Mouse (Mus musculus): ENCODE data around the gene Zfp692.

Zfp692 gene

DNA sequence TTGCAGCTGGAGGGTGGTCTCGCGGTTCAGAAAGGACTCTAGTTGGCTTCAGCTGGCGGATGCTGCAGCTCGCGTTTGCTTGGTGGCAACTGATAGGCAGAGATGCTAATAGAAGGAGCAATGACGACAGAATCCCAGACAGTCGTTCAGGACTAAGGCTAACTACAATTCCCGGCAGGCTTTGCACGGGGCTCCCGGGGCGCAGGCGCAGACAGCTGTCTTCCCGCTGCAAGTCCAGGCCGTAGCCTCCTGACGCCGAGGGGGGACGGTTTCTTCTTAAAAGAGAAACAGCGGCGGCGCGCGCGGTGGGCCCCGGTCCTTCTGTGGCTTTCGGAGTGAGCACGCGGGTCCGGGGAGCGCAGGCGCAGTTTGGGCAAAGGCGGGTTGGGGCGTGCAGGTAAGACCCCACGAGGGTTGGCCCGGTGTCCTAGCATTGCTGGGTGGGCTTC, at the start of gene Zfp692:
TSS of gene Zfp692 (plus strand) at position 210 of the 449 bp plus-strand sequence.
- DNase-seq, result peak; percentile 96

DNA sequence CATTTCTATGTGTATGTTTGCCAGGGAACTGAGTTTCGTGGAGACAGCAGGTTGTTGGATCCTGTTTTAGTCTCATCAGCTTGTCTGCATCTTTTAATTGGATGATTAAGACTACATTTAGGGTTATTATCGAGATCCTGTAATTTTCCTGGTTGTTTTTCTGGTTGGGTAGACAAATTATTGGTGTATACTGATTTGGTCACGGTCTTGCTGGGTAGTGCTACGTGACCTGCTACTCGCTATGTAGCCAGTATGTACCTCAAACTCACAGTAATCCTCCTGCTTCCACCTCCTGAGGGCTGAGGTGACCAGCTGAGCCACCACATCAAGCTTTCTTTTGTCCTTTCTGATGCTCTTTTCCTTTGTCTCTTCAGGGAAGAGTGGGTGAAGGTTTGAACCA, 49.1 kb upstream of the Zfp692 start:
- DNase-seq, result no peak

DNA sequence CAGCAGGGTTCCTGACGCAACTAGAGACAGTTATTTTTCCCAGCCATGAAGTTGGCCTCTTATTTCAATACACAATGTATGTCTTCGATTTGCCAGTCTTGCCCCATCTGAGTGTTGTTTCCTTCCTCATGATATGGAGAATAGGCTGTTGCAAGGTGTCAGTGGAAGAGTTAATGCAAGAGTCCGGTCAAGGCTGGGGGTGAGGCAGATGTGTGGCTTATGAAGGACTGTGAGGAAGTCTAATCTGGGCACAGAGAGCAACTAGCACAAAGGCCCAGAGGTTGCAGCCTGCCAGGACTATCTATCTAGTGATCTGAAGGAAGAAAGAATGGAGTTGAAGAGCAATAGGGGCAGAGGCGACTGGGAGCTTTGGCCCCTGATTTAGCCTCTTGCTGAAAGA, 46.7 kb upstream of the Zfp692 start:
- DNase-seq, result no peak

DNA sequence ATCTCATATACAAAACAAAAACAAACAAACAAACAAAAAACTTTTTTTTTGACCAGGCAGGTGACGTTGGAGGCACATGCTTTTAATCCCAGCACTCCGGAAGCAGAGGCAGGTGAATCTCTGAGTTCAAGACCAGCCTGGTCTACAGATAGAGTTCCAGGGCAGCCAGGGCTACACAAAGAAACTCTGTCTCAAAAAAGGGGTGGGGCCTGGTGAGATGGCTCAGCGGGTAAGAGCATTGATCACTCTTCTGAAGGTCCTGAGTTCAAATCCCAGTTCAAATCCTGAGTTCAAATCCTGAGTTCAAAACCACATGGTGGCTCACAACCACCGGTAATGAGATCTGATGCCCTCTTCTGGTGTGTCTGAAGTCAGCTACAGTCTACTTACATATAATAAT, 45.0 kb upstream of the Zfp692 start:
- no peak for DNase-seq

DNA sequence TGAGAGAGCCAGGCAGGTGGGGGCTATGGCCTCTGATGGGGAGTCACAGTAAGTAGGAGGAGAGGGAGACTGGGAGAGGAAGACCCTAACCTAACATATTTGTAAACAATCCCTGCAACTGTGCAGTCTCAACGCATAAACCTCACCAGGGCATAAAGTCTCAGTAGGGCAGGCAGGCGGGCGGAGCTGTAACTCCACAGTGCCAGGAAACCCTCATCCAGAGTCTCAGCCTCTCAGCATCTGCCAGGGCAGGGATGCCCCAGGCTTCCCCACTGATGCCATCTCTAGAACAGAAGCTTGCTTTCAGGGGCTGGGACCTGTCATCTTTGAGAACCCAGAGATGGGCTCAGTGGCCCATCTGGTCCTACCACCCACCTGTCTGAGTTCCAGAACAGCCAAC, 44.5 kb upstream of the Zfp692 start:
- DNase-seq, result no peak

DNA sequence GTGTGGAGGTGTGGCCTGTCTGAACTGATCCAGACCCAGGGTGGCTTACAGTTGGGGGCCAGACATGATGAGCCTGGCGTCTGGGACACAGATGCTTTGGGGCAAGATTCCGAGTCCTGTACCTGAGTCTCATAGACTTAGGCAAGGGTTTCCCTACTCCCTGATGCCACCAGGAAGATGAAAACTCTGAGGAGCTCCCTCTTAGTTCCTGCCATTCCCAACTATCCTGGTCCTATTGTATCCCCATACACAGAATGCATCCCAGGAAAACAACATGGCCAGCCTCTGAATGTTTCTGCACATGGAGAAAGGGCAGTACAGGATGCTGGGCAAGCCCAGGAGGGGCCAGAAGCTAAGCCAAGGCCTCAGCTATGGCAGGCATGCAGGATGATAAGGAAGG, 43.4 kb upstream of the Zfp692 start:
- no peak for DNase-seq

DNA sequence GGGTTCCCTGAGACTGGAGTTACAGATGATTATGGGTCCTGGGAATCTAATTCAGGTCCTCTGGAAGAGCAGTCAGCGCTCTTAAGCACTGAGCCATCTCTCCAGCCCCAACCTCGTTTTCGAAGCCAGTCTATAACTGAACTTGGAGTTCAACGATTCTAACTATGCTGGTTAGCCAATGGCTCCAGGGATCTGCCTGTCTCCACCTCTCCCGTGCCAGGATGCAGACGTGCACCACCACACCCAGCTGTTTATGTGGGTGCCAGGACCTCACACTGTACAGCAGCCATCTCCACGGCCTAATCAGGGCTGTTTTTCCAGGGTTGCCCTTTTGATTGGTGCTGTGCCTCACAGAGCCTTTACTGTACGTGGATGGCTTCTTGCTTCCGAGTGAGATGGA, 42.3 kb upstream of the Zfp692 start:
- no peak for DNase-seq

DNA sequence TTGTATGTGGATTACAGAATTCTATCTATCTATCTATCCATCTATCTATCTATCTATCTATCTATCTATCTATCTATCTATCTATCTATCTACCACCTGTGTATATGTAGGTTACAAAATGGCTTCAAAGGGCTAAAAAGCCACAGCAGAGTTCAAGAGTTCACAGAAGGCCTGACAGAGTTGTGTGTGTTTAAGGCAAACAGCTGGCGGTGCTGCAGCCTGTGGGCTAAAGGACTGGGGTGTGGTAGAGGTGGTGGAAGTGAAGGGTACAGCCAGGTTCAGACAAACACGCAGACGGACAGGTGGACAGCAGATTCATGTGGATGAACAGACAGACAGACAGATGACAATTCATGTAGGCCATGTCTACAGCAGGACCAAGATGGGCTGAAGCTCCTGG, 38.6 kb upstream of the Zfp692 start:
- DNase-seq, result no peak

DNA sequence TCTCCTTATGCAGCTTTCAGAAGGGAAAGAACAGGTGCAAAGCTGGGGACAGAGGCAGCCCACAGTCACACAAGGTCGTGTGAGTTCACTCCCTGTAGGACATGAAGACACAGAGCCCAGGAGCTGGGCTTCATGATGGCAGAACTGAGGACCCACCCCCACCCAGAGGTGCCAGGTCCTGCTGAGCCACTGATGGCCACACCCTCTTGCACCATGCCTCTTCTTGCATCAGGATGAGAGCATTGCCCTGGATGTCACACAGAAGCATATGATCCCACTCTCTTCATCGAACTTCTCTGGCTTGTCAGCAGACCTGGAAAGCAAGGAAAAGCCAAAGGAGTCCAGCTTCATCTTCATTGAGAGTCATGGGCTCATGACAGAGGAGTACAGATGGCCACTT, 32.3 kb upstream of the Zfp692 start, which contains the start of gene 4930438A08Rik:
TSS of gene 4930438A08Rik (plus strand) at position 228 of the 400 bp plus-strand sequence.
- no peak for DNase-seq

DNA sequence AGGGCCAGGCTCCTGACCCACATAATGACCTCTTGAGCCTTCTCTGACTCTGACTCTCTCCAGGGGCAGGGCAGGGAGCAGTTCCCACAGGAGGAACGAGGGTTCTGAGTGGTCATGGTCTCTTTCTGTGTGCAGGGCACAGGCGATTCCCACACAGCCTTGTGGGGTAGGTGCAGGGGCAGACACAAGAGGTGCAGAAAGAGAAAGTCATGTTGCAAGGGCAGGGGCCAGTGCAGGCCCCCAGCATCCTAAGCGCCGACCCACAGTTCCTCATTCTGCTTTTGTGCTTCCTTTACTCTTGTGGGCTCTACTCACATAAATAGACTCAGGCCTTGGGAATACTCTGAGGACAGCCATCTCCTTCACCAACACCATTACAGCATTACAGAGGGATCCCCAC, 31.1 kb upstream of the Zfp692 start:
- DNase-seq, result no peak

DNA sequence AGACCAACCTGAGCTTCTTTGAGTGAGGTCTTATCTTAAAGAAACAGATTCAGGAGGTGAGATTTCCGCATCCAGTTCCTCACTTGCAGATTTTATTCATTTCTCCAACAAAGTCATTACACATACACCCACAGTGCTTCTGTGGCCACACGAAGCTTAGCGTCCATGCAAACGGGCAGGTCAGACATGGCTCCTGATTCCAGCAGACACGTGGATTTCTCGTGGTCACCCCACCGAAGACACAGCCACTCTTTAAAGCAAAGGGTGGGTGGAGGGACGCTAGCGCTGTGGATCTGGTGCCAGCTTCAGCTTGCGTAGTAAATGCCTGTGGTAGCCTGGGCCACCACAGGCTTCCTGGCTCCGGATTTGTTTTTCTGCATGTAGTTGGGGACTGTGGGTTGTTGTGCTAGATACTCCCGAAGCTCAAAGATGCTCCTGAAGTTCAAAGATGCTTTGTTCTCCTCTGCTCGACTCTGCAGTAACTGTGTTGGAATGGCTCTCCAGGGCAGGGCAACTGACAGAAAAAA, 24.8 kb upstream of the Zfp692 start:
- DNase-seq, result no peak

DNA sequence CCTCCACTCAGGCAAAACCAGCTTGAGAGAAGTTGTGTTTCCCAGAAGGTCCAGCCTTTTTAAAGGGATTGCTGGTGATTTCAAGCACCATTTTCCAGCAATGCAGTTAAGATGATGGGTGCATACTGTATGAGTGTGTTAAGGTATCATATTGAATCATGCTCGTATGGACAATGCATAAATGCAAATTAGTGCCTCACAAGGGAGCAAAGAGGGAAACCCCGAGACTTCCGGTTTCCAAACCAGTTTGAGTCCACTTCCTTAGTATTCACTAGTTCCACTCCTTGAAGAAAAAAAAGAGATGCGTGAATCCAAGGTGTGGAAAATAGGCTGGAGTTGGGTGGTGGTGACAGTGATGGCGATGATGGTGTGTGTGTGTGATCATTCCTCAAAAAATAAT, 24.4 kb upstream of the Zfp692 start:
- no peak for DNase-seq

DNA sequence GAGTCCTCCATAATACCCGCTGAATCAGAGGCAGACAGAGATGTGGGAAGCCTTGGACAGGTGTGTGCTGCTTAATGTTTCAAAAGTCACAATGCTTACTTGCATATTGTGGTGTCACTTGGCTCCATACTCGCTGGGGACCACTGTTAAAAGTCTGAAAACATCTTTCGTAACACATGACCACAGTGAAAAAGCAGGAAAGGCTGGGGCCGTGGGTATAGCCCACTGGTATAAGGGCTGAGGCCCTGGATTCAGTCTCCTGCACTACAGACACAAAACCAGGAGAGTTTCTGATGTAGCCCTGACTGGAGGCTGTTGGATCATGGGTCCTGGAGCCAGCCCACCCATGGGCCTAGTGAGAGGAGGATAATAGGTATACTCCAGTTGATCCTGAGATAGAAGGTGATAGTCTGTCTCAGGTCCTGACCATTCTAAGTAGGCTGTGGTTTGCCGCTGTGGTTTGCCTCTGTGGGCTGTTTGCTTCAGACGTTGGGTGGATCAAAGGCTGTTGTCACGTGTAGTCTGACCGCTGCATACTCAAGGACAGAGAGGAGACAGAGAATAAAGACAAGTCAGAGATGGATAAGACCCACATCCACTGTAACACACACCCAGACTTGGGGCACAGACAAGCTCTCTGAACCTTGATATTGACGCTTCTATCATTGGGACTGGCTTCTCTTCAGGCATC, 16.7 kb upstream of the Zfp692 start:
- DNase-seq, result no peak

DNA sequence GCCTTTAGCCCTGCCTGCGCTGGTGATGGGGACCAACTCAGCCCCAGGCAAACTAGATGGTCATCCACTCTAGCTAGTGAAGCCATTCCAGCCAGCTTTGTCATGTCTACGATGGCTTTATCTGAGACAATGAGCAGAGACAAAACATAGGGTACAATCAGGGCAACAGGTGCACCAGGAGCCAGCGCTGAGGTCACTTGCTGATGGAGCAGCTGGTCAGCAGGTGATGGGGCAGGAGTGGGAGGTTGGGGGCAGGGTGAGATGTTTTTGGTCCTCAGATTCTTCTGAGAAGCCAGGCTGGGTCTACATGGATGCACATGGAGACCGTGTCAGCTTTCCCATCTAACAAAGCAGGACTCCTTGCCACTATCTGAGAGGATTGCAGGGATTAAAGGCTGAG, 16.1 kb upstream of the Zfp692 start:
- DNase-seq, result no peak

DNA sequence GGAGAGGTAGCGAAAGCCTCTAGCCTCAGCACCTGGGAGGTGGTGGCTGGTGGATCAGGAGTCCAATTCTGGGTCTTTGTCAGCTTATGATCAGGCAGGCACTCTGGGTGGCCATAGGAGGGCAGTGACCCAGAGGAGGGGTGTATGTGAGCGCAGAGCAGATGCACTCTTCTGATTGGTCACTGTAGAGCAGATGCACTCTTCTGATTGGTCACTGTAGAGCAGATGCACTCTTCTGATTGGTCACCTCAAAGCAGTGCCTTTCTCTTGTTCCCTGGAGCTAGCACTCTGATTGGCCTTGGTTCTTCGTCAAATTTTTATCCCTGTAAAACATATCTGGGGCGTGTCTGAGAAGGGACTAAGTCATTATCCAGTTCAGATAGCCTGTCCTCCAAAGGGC, 14.1 kb upstream of the Zfp692 start:
- DNase-seq, result no peak

DNA sequence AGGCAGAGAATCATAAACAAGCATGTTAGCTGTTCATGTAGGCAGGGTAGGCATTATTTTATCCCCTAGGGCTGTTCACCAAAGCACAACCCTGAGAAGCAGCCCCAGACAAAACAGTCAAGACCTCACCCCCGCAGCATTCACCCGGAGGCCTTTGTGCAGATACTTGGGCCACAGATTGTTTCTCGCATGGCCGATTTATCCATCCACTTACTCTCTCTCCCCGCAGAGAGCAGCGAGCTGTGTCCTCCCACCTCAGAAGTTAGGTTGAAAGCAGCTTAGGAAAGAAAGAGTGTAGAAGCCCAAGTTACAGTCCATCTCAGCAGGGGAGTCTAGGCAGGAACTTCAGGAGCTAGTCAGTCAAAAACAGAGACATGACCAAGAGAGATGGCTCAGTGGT, 9.5 kb upstream of the Zfp692 start:
- no peak for DNase-seq

DNA sequence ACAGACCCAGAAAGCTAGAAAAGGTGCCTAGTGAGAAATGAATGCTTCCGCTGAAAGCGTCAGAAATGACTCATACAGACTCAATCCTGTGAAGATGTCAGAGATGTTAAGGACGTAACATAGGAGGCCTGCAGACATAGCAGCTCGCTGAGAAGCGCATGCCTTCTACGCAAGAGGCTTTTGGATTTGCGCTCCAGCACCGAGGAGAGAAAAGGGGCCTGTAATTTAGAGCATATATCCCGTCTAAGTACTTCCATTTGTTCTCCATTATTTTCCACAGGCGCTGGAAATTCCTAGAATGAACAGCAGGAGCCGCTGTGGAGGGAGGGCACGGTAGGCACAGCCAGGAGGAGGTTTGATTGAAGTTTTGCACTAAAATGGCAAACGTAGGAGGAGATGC, 5.8 kb upstream of the Zfp692 start:
- DNase-seq, result peak; percentile 83

DNA sequence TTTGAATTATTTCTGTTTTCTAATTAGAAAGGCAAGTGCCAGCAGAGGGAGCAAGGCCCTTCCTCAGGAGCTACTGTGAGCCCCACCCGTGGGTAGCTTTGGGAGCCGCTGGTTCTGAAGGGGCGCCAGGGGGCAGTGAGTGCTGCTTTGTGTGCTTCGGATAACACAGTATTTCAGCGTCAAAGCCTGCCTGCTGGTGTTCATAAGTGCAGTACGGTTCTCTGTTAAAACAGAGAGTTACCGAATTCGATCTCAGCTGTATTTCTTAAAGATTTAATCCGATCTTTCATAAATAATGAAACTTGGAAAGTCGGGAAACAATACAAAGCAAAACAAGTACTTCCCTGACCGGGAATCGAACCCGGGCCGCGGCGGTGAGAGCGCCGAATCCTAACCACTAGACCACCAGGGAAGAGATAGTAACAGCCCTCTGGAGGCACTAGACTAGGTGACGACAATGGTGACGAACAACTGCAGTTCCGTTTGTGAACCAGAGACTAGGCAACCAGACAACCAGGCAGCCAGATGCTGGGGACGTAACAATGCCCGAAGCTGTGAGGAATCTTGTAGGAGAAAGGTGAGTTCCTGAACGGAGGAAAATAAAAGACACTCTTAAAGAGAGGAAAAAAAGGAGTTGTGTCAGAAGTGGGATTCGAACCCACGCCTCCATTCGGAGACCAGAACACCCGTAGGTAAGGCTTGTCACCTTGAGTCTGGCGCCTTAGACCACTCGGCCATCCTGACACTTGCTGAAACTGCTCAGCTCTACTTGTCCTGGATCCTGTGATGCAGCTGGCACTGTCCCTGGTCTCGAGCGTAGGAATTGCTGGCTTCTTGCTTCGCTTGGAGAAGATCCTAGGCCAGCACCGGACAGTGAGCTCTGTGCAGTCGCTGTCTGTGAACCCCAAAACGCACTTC, 4.8 kb upstream of the Zfp692 start:
- peak; percentile 99 for DNase-seq

DNA sequence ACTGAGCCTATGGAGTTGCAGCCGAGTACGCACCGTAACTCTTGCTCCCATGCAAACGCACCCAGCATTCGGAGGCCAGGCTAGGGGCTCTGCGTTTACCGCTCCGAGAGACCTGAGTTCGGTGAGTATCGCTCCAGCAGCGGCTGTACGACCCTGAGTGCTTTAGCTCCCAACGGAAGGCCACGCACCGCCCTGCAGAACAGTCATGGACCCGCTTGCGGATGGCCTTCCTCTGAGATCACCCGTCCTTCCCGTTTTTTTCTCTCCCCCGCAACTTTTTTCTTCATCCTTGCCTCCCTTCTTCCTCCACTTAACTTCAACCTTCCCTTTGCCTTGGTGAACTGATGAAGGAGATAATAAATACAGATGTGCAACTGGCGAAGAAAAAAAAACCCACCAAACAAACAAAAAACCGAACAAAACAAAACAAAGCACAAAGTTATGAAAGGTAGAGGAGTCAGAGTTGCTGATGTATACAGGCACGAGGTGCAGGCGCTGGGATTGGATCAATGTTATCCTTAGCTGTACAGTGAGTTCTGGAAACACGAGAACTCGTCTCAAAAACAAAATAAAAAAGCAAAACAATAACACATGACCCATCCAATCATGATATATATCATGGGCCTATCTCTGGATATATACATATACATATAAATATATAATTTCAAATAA, 4.0 kb upstream of the Zfp692 start:
- DNase-seq, result no peak

DNA sequence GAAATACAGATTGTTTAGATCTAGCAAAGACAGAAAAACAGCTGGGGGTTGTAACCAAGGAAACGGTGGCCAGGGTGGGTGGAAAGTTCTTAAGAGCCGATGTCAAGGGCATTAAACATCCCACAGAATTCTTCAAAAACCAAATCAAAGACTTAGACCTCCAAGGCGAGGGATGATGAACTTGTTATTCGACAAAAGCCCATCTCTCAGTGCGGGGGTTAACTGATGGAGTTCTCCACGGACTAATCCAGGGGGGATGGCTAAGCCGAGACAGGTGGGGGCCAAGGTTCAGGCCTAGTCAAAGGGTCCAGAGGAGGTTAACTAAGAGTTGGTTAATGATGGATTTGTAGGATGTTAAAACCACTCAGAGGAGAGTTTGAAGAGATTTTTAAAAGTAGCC, 3.3 kb upstream of the Zfp692 start:
- DNase-seq, result no peak

DNA sequence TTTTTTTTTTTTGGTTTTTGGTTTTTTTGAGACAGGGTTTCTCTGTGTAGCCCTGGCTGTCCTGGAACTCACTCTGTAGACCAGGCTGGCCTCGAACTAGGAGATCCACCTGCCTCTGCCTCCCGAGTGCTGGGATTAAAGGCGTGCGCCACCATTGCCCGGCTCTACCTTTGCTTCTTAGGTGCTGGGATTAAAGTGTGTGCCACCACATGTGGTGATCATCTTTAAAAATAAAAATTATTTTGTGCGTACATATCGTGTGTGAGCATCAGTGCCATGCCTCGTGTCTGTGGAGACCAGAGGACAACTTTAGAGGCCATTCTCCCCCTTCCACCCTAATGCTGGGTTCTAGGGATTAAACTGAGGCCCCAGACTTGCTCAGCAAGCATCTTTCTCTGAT, 1.6 kb upstream of the Zfp692 start:
- DNase-seq, result peak; percentile 1

DNA sequence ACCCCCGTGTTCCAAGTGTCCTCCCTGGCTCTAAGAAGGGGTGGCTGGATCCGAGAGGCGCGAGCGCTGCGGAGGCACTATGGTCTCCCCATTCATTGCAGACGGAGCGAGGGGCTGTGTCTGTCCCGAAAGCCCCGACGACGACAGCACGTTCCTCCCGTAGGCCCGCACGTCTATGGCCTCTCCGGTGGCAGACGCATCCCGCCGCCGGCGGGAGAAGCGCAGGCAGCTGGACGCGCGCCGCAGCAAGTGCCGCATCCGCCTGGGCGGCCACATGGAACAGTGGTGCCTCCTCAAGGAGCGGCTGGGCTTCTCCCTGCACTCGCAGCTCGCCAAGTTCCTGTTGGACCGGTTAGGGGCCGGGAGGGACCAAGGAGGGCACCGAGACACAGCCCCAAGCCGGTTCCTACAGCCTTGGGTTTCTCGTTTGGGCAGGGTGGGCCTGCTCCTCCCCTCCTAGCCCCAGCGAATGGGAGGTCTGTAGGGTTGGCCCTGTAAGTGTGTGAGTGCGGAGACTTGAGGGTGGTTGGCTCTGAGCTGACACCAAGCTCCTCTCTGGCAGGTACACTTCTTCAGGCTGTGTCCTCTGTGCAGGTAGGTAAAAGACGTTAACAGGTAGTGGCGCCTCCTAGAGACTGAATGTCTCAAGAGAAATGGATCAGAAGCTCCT, 677 bp downstream of the Zfp692 start:
- DNase-seq, result peak; percentile 66

DNA sequence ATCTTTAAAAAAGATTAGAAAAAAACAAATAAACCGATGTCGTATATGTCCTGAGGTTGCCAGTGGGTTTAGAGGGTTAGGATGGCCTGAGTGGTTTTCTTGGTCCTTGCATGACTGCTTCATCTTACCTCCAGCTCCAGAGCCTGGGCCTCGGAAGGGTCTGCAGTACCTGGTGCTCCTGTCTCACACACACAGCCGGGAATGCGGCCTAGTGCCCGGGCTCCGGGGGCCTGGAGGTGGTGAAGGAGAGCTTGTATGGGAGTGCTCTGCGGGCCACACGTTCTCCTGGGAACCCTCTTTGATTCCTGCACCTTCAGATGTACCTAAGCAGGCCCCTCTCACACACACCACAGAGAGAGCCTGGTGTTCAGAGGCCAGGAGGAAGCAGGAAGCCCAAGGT, 1.8 kb downstream of the Zfp692 start:
- peak; percentile 7 for DNase-seq
